Mouse (Mus musculus) kidney, embryonic 14.5 days (tissue): ENCODE measurements around the gene Dnpep. TPM values are rescaled to one million over a fixed set of nuclear protein-coding genes. Genes with fewer than 3 reads are reported as not detected.

Experiments used
- ATAC-seq: fragments of 200-750 bp; cut with Nextera tagmentation; 2 replicates; pipeline ENCODE4 v1.8.0; 2017; ENCODE audit warnings: moderate number of reproducible peaks, mild to moderate bottlenecking, moderate TSS enrichment, moderate library complexity; ENCODE audit not compliant: low FRiP score, low TSS enrichment
- H3K27ac ChIP-seq: fragments of 300-500 bp; sonication (generic); 2 replicates; pipeline ENCODE4 v1.5.1; 2014; ENCODE audit warnings: low read depth, mild to moderate bottlenecking, low read length, moderate library complexity, mixed read lengths
- H3K27me3 ChIP-seq: fragments of 300-500 bp; sonication (generic); 2 replicates; pipeline ENCODE4 v1.6.1; 2014; ENCODE audit warnings: mild to moderate bottlenecking, low read length; ENCODE audit not compliant: control insufficient read depth, insufficient read depth
- H3K36me3 ChIP-seq: fragments of 300-500 bp; sonication (generic); 2 replicates; pipeline ENCODE4 v1.6.1; 2014; ENCODE audit warnings: low read length, mixed read lengths; ENCODE audit not compliant: control insufficient read depth, insufficient read depth
- H3K4me1 ChIP-seq: fragments of 300-500 bp; sonication (generic); 2 replicates; pipeline ENCODE4 v1.6.1; 2014; ENCODE audit warnings: low read length, mixed read lengths; ENCODE audit not compliant: control insufficient read depth, insufficient read depth
- H3K4me2 ChIP-seq: fragments of 300-500 bp; sonication (generic); replicated peaks from 2 replicates; pipeline ENCODE4 v1.6.1; 2014; ENCODE audit warnings: low read depth, mild to moderate bottlenecking, low read length
- H3K4me3 ChIP-seq: fragments of 300-500 bp; sonication (generic); 2 replicates; pipeline ENCODE4 v1.5.1; 2014; ENCODE audit warnings: mild to moderate bottlenecking, low read length
- H3K9ac ChIP-seq: fragments of 300-500 bp; sonication (generic); 2 replicates; pipeline ENCODE4 v1.6.1; 2014; ENCODE audit warnings: low read depth, mild to moderate bottlenecking, low read length, moderate library complexity
- H3K9me3 ChIP-seq: fragments of 300-500 bp; sonication (generic); 2 replicates; pipeline ENCODE4 v1.6.1; 2016; ENCODE audit warnings: low read length; ENCODE audit not compliant: control insufficient read depth
- WGBS: fragments of 180-500 bp; shearing (Covaris S2); extraction: QIAGEN DNeasy Blood & Tissue Kit; methylation state at CpG from one replicate; pipeline ENCODE4 v1.1.7; 2014; 5-methylcytosine and 5-hydroxymethylcytosine counted together
- polyA plus RNA-seq: library from polyadenylated mRNA; unstranded; fragments of >200 nt; fragmentation: Nextera tagmentation; extraction: Ambion mirVana; gene quantifications from 2 replicates; pipeline ENCODE4 v1.2.1, GENCODE M21; 2014

The Dnpep gene
- polyA plus RNA-seq, 1 experiment from 2014 or later: 150 TPM

DNA sequence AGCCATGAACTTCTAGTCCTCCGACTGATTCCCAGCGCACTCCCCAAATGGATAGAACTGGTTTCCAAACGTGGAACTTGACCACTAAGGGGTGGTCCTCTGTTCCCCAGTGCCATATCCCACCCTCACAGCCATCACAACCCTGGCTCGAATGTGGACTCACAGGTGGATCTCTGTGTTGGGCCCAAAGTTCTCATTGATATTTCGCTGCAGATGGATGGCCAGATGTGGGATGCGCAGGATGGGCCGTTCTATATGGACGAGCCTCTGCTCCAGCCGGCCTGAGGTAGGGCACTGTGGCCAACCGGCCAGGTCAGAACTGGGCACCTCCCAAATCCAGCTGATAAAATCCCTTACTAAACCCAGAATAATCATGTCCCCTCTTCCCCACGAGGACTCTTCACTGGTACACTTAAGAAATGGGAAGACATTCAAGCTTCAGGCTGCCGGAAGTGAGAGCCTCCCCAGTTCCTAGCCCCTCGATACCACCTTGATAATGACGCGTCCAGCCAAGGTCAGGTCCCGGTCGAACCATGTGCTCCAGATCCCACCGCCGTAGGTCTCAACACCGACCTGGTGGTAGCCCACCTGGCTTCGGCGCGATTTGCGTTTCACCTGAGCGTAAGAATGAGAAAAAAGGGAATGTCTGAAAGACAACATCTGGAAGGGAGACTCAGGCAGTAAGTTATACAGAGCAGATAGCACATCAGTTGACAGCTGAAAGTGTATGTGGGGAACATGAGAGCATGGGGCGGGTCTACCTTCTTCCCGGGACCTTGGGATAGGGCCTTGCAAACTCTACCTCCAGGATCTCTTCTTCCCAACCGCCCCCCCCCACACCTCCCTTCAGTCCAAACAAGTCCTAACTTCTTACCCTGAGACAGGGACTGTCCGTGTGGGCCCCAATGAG lies 2.1 kb downstream of the Dnpep start:
- 80% methylated on average over 29 of the region's 29 CpGs for WGBS
- Histone ChIP-seq H3K36me3 (peaks cover 45% of the 10 kb centered on the region), H3K27ac (no peak overlapping the region; the same call in 1 of the 2 replicates)

DNA sequence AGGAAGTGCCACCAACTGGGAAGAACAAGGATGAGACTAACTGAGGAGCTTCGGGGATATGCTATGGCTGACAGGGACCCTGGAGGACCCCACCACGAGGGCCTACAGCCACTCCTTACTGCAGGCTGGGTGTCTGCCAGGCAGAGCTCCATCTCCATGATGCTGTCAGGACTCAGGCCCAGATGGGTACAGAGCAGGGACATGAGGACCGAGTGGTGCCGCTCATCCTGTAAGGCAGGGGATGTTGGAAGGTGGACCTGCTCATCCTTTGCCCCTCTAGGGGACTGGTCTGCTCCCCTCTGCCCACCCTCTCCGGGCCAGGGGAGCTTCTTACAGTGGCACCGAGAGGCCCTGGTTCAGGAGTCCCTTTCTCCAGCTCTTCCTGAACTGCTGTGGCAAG lies 2.8 kb downstream of the Dnpep start:
- Histone ChIP-seq H3K9me3 (no peaks in the 10 kb centered on the region), H3K9ac (no peak overlapping the region), H3K27ac (no peak overlapping the region), H3K4me2 (no peak overlapping the region), H3K36me3 (peaks cover 51% of the 10 kb centered on the region), H3K4me1 (peaks cover 7% of the 10 kb centered on the region; the same call in 1 of the 2 replicates), H3K4me3 (no peak overlapping the region), H3K27me3 (no peaks in the 10 kb centered on the region)
- ATAC-seq: no peak
- WGBS: 86% methylated on average over 6 of the region's 6 CpGs

More for the DNA sequence above, 2.1 kb downstream of the Dnpep start:
- H3K4me1 ChIP-seq: peaks cover 7% of the 10 kb centered on the region; the same call in 1 of the 2 replicates
- H3K9ac ChIP-seq: peak overlapping the region; percentile 73; the same call in 1 of the 2 replicates
- no peak for ATAC-seq
- peak overlapping the region; percentile 85 for H3K4me2 ChIP-seq
- H3K9me3 ChIP-seq: no peaks in the 10 kb centered on the region
- peak overlapping the region; percentile 57 for H3K4me3 ChIP-seq
- H3K27me3 ChIP-seq: no peaks in the 10 kb centered on the region

DNA sequence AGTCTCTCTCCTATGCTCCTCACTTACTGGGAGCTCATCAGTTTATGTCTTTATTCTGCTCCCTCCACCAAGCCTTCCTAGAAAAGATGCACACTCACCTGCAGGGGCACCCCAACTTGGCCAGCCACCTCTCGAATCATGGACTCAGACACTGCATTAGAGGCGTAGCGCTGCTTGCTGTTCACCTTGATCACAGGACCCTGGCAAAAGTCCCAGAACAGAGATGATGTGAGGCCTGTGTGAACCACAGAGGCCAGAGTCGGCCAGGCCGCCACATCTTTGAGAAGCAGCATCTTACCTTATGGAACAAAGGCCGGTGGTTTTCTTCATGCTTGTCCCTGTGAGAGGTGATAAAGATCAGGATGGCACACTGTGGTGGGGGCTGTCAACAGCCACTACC lies 6.1 kb downstream of the Dnpep start:
- Histone ChIP-seq H3K4me3 (no peak overlapping the region), H3K36me3 (peaks cover 75% of the 10 kb centered on the region), H3K4me2 (no peak overlapping the region), H3K27me3 (no peaks in the 10 kb centered on the region), H3K4me1 (peaks cover 7% of the 10 kb centered on the region; the same call in 1 of the 2 replicates), H3K9me3 (no peaks in the 10 kb centered on the region), H3K9ac (no peak overlapping the region), H3K27ac (no peak overlapping the region)
- no peak for ATAC-seq
- WGBS: 97% methylated on average over 6 of the region's 6 CpGs

DNA sequence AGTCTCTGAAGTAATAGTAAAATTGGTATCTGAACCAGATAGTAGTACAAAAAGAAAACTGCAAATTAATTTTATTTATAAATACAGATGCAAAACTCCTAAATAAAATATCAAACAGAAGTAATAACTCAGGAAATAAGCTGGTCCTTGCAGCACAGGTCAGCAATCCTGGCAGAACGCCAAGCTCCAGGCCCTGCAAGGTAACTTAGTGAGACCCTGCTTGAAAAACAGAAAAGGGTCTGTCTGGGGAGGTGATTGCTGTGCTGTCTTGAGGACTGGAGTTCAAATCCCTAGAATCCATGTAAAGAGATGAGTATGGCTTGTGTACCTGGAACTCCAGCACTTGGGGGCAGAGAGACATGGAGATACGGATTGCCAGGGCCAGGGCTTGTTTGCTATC lies 13.1 kb downstream of the Dnpep start:
- no peak overlapping the region for H3K4me2 ChIP-seq
- no peaks in the 10 kb centered on the region for H3K27me3 ChIP-seq
- no peak overlapping the region for H3K4me3 ChIP-seq
- ATAC-seq: no peak
- H3K4me1 ChIP-seq: no peaks in the 10 kb centered on the region
- H3K9ac ChIP-seq: no peak overlapping the region
- no peak overlapping the region for H3K27ac ChIP-seq
- 81% methylated on average over 2 of the region's 2 CpGs for WGBS
- peaks cover 25% of the 10 kb centered on the region for H3K36me3 ChIP-seq
- no peaks in the 10 kb centered on the region for H3K9me3 ChIP-seq

DNA sequence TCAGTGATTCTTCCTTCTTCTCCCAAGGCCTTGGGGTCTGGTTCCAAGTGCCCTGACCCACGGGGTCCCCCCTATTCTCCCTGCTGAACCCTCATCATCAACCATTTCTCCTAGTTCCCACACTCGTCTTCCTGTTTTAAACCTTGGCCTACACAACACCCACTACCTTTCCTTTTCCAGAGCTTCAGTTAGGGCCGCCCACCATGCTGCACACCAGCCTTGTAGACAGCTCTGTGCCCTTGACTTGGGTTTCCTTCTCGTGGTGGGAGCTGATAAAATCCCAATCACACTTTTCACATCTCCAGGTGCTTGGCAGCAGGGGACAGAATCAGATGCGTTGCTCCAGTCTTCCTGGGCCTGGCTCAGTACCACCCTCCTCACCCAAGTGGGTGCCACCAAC lies 23.5 kb downstream of the Dnpep start:
- Histone ChIP-seq H3K9ac (no peak overlapping the region), H3K36me3 (no peaks in the 10 kb centered on the region), H3K27ac (no peak overlapping the region), H3K27me3 (no peaks in the 10 kb centered on the region), H3K9me3 (no peaks in the 10 kb centered on the region), H3K4me1 (peaks cover 14% of the 10 kb centered on the region; the same call in 1 of the 2 replicates), H3K4me3 (no peak overlapping the region), H3K4me2 (no peak overlapping the region)
- ATAC-seq: no peak
- WGBS: 81% methylated on average over 5 of the region's 5 CpGs

DNA sequence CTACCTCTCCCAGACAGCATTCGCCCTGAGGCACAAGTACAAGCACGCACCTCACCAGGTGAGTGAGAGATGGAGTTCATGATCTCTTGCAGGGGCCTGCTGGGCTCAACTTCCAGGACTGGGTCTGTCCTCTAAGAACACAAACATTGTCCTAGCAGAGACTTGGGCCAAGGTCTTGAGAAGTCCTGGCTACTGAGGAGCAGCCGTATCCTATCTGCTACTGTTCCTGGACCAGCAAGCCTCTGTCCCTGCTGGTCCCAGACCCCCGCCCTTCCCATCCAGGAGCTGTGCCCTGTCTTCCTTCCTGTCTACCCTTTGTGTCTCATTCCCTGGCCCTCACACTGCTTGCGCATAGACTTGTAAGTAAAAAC lies 24.5 kb downstream of the Dnpep start:
- H3K9ac ChIP-seq: no peak overlapping the region
- no peak for ATAC-seq
- H3K36me3 ChIP-seq: no peaks in the 10 kb centered on the region
- no peaks in the 10 kb centered on the region for H3K9me3 ChIP-seq
- 78% methylated on average over 5 of the region's 5 CpGs for WGBS
- H3K27ac ChIP-seq: peak overlapping the region; percentile 31
- H3K4me3 ChIP-seq: no peak overlapping the region
- H3K4me2 ChIP-seq: no peak overlapping the region
- H3K27me3 ChIP-seq: no peaks in the 10 kb centered on the region
- peaks cover 15% of the 10 kb centered on the region; the same call in 1 of the 2 replicates for H3K4me1 ChIP-seq

DNA sequence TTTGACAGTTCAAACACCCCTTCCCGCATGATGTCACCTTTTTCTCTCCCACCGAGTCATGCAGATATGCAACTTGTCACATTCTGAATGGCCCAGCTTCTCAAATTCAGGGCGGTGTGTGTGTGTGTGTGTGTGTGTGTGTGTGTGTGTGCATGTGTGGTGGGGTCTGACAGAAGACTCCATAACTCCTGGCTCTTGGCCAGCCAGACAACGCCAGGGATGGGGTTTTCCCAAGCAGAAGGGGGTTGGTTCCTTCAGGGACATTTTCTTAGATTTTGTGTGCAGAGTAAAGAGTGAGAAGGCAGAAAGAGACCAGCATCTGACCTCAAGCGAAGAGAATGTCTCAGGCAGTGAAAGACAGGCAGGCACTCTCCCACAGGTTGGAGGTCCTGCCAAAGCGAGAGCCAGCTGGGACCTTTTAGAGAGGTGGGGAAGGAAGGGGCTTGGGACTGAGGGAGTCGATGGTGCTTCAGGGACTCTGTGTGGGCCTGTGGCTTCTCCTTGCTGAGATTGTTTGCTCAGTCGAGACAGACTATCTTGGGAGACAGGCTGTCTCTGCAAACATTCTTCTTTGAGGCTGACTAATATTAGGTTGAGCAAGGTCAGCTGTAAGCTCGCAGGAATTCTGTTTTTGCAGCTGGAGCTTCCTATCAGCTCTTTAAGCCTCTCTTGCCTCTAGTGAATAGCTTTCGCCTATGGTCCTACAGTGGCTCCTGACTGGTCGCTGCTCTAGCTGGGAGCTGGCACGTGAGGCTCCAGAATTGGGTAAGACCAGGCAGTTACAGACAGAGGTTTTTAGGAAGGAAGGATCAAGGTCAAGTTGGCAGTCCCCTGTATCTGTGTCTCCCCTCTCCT lies 25.1 kb downstream of the Dnpep start:
- no peak overlapping the region for H3K9ac ChIP-seq
- H3K27me3 ChIP-seq: no peaks in the 10 kb centered on the region
- no peak overlapping the region for H3K4me2 ChIP-seq
- H3K36me3 ChIP-seq: no peaks in the 10 kb centered on the region
- peak overlapping the region; percentile 31 for H3K27ac ChIP-seq
- H3K9me3 ChIP-seq: no peaks in the 10 kb centered on the region
- H3K4me3 ChIP-seq: no peak overlapping the region
- peaks cover 15% of the 10 kb centered on the region; the same call in 1 of the 2 replicates for H3K4me1 ChIP-seq
- ATAC-seq: no peak
- 39% methylated on average over 12 of the region's 12 CpGs for WGBS

DNA sequence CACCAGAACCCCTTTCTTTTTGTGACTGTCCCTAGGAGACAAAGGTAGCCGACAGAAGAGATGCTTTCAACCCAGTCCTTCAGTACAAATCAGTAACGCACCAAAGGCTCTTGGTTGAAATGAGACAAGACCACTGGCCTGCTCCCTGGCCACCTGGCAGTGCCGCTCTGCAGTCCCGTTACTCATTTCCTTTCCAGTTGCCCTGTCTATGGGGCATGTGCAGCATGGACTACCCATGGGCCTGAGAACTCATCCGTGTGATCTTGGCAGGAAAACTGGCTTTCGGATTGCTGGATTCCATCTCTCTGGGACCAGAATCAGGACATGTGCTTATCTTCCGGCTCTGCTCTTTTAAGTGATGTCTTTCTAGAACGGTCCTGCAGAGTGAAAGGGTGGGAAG lies 26.5 kb downstream of the Dnpep start:
- ATAC-seq: no peak
- 84% methylated on average over 8 of the region's 8 CpGs for WGBS

More for the DNA sequence above, 26.5 kb downstream of the Dnpep start:
- H3K27ac ChIP-seq: no peak overlapping the region
- H3K27me3 ChIP-seq: no peaks in the 10 kb centered on the region
- no peak overlapping the region for H3K9ac ChIP-seq
- no peak overlapping the region for H3K4me2 ChIP-seq
- H3K9me3 ChIP-seq: no peaks in the 10 kb centered on the region
- peaks cover 15% of the 10 kb centered on the region; the same call in 1 of the 2 replicates for H3K4me1 ChIP-seq
- no peak overlapping the region for H3K4me3 ChIP-seq
- H3K36me3 ChIP-seq: no peaks in the 10 kb centered on the region
